Mouse (Mus musculus) lung, postnatal 36 days (tissue): Measurements from ENCODE around the gene Bnip3.
A peak's percentile ranks its signal among the peaks of the same experiment; 100 is the strongest.

Experiments
- DNase-seq: peaks from one replicate; pipeline ENCODE4 v3.0.0; 2022; ENCODE audit warnings: mixed read lengths

The Bnip3 gene

DNA sequence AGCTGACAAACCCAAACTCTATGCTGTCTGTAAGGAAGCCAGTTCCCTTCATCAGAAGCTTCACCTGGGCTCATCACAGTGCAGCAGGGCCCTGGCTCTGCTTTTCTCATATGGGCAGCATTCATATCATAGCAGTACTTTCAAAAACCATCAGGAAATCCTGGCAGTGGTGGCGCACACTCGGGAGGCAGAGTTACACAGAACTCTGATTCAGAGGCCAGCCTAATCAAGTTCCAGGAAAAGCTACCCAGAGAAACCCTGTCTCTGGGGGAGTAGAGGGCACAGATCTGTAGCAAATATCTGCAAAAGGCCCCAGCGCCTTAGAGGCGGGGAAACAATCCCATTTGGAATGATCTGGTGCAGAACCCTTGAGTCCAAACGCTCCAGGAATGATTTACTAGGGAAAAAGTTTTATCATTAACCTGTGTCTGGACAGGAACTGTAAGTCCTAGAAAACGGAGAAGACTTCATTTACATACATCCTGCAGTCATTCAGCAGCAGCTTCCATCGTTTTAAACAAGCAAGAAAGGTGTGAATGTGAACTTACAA is 5.4 kb downstream of the Bnip3 start:
- DNase-seq, result no peak

DNA sequence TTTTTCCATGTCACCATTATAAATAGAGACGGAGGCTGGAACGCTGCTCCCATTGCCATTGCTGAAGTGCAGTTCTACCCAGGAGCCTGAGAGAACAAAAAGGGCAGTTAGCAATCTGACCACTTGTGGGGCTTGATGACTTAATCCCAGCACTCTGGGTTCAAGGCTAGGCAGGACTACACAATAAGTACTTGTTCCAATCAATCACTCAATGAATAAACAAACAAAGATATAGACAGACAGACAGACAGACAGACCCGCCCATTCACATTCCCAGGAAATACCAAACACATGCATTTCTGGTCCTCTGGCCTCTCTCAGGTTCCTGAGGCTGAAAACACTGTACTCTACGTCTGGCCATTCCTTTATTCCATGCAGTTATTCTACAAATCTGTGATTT is 10.6 kb downstream of the Bnip3 start:
- DNase-seq, result no peak

- DNase-seq, result no peak
Observed at GRCm38 (mm10) chr7:138898122-138898521, 11.2 kb downstream of the Bnip3 start.

DNA sequence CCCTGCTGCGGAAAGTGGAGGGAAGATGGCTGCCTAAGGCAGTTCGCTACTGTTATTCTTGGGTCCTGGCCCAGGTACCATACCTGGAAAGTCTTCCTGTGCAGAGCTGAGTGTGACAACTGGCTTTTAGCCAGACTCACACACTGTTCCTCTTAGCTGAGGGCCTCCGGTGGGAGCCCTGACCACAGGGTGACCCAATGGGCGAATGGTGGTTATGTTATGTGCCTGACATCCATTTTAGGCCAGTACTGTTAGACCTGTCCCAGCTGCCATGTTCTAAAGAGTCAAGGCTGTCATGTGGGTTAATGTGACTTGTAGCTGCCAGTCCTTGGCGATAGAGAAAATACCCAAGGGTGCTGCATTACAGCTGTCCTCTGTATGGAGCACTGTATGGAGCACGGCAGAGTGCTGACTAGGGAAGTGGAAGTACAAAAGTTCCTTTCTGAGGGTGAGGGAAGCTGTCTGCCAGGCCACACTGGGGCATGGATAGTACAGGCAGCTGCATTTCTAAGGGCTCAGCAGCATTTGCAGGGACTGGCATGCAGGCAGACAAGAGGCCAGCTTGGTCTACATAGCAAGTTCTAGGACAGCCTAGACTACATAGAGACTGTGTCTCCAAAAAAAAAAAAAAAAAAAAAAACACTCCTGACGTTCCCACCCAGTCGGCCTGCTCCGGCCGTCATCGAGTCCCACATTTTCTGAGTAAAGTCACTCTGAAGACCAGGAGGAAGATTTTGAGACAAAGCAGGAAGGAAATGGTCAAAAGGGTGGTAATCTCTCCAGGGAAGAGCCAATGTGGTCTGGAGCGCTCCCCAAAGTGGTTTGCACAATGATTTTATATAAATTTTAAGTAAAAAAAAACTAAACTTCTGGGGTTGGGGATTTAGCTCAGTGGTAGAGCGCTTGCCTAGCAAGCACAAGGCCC is 23.7 kb downstream of the Bnip3 start:
- DNase-seq, result no peak

- DNase-seq, result no peak
Observed at GRCm38 (mm10) chr7:138883724-138884123, 25.6 kb downstream of the Bnip3 start.

DNA sequence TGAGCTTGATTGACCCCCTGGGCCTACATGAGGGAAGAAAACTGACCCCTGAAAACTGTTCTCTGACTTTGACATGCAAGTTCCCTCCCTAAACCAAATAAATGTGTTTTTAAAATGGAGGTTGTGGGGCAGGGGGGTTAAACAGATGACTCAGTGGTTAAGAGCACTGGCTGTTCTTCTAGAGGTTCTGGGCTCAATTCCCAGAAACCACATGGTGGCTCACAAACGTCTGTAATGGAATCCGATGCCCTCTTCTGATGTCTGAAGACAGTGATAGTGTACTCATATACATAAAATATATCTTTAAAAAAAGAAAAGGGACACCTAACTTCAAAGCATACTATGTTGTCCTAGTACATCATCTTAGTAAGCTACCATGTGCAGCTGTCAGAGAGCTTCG is 34.3 kb downstream of the Bnip3 start:
- no peak for DNase-seq

- no peak for DNase-seq
Observed at GRCm38 (mm10) chr7:138872956-138873355, 36.4 kb downstream of the Bnip3 start.

- DNase-seq, result no peak
Observed at GRCm38 (mm10) chr7:138868316-138868715, 41.0 kb downstream of the Bnip3 start.

DNA sequence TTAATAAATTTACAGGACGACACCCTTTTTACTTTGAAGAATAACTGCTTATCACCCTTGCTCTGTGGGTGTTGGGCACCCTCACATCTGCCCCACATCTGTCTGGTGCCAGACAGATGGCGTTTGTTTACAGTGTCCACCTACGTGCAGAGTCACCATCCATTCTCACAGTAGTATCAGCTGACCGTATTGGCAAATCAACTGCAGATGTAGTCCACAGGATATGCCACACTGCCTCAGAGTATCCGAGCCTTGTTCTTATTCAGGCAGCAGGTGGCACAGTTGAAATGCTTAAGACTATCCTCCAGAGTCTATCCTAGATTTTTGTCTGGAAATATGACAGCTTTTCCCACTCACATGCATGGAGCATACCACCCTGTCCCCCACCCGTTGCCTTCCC is 42.0 kb downstream of the Bnip3 start:
- DNase-seq, result no peak

- DNase-seq, result no peak
Observed at GRCm38 (mm10) chr7:138864776-138865175, 44.5 kb downstream of the Bnip3 start.

- DNase-seq, result no peak
Observed at GRCm38 (mm10) chr7:138863950-138864572, 45.3 kb downstream of the Bnip3 start.

DNA sequence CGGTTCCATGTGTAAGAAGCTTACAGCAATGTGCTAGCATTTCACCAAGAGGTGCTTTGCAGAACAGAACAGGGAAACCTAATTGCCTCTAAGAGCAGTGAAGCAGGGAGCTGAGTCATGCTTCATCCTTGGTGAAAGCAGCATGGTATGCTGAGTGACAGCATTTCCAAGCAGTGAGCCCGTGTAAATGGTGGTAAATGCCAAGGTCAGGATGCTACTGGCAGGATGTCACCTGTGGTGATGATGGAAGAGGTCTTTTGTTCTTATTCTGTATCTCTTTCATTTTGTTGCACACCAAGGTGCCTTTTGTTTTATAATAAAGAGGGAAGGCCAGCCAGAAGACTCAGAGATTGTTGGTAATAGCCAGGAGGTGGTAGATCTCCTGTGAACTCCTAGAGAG is 52.6 kb downstream of the Bnip3 start:
- no peak for DNase-seq

- no peak for DNase-seq
Observed at GRCm38 (mm10) chr7:138854201-138854600, 55.1 kb downstream of the Bnip3 start.

DNA sequence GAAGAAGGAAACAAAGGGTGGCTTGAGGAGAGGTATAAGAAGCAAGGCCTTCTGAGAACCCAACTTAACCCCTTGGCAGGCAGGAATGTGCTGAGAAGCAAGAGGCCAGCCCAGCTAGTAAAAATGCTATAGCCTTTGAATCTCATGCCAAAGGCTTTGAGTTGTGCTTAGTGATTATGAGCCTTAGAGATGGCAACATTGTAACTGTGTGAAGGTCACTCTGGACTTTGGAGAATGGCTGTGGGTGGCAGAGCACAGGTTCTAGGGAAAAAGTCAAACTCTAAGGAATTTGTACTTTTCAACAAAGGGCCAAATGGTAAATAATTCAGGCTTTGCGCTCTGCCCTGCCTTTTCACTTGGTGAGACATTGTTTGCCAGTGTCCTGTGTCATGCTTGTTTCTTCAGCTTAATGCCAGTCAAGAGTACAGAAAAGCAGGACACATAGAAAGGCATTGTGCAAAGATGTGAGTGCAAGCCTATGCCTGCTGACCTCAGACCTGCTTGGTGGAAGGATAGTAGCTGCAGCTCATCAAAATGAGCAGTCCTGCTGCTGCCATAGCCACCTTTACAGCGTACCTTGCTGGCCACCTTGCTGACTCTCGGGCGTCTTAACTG is 55.8 kb downstream of the Bnip3 start:
- DNase-seq, result no peak

DNA sequence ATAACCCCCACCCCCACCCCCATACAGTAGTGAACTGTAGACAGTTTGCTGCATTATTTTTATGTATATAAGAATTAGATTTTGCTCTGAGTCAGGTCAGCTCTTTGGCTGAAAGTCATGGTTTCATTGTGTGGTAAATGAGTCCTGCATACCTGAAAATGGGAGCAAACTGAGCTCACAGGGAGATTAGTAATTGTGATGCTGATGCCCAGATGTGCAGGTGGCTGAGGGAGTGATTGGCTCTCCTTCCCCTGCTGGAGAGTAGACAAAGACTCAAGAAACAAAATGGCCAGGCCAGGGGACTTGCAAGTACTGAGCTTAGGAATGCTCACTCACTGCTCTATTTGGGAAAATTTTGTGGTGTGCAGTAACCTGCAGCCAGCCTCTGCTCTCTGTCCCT is 59.2 kb downstream of the Bnip3 start:
- DNase-seq, result no peak

- no peak for DNase-seq
Observed at GRCm38 (mm10) chr7:138848028-138848920, 61.0 kb downstream of the Bnip3 start.

DNA sequence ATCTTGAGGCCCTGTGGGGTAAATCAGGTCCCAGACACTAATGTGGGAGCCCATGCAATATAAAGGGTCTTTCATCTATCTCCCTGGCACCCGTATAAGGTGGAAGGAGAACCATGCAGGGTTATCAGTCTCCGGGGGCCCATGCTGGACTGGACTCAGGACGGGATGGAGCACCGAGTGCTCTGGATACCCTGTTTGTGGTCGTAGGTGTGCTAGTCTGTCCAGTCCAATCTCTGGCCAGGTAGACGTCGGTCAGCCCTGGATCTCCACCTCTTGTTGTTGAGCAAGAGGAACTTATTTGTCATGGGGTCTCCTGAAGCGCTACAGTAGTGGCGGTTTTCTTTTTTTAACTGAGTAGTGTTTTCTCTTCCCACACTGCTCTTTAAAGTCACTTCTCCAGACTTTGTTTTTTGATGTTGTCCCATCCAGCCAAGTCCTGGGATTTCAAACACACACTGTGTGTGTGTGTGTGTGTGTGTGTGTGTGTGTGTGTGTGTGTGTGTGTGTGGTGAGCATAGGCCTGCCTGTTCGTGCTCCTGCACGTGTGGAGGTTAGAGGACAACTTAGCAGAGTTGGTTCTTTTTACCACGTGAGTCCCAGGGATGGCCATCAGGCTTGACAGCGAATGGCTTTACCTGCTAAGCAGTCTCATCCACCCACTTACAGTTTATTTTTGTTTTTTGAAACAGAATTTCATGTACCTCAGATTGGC is 61.8 kb downstream of the Bnip3 start:
- DNase-seq, result no peak

GRCm38 (mm10) chr7:138846502-138846991 is 62.8 kb downstream of the Bnip3 start:
- DNase-seq, result peak; percentile 58

- peak; percentile 97 for DNase-seq
Observed at GRCm38 (mm10) chr7:138845544-138846391, 63.6 kb downstream of the Bnip3 start, which contains the start of the genes Ppp2r2d and Mapk1ip1. Ppp2r2d (plus strand) TSS chr7:138846079. Mapk1ip1 (minus strand) TSS chr7:138846273.

- DNase-seq, result no peak
Observed at GRCm38 (mm10) chr7:138845111-138845510, 64.2 kb downstream of the Bnip3 start.
